Mouse (Mus musculus): Measurements from ENCODE around the gene Cxcl16. TPM values are rescaled to one million over a fixed set of nuclear protein-coding genes. Genes with fewer than 3 reads are reported as not detected.
A peak's percentile ranks its signal among the peaks of the same experiment; 100 is the strongest.

Gene Cxcl16
- polyA plus RNA-seq, 1 experiment from 2014 or later: 0.40 TPM

GRCm38 (mm10) chr11:70446756-70447155 is 13.0 kb downstream of the Cxcl16 start:
- peaks cover 5% of the 10 kb centered on the region for H3K36me3 ChIP-seq (replicated peaks)
- peaks cover 10% of the 10 kb centered on the region for H3K4me1 ChIP-seq
- H3K27ac ChIP-seq: no peak overlapping the region
- H3K4me3 ChIP-seq: no peak overlapping the region
- no peaks in the 10 kb centered on the region for H3K9me3 ChIP-seq
- WGBS: 49% methylated on average over 3 of the region's 3 CpGs
- H3K27me3 ChIP-seq (ENCODE audit: poor library complexity, severe bottlenecking): no peaks in the 10 kb centered on the region
- no peak for DNase-seq (ENCODE audit: extremely low spot score, low spot score)

- H3K27ac ChIP-seq: no peak overlapping the region
- WGBS: 83% methylated on average over 6 of the region's 6 CpGs
- H3K27me3 ChIP-seq (ENCODE audit: poor library complexity, severe bottlenecking): no peaks in the 10 kb centered on the region
- H3K9me3 ChIP-seq: no peaks in the 10 kb centered on the region
- DNase-seq (ENCODE audit: extremely low spot score, low spot score): no peak
- H3K4me1 ChIP-seq: 0 out of 2 replicates have a peak, but pooled peaks cover 3% of the 10 kb centered on the region
- H3K4me3 ChIP-seq: no peak overlapping the region
- peaks cover 26% of the 10 kb centered on the region for H3K36me3 ChIP-seq (replicated peaks)
These were observed 15.1 kb downstream of the Cxcl16 start for GRCm38 (mm10) chr11:70444667-70445066.

GRCm38 (mm10) chr11:70443964-70444363 is 15.8 kb downstream of the Cxcl16 start:
- Histone ChIP-seq H3K9me3 (no peaks in the 10 kb centered on the region), H3K27me3 (ENCODE audit: poor library complexity, severe bottlenecking) (no peaks in the 10 kb centered on the region), H3K36me3 (replicated peaks) (peaks cover 33% of the 10 kb centered on the region), H3K4me3 (no peak overlapping the region), H3K4me1 (0 out of 2 replicates have a peak, but pooled peaks cover 3% of the 10 kb centered on the region), H3K27ac (no peak overlapping the region)
- WGBS: 86% methylated on average over 3 of the region's 3 CpGs
- no peak for DNase-seq (ENCODE audit: extremely low spot score, low spot score)

- H3K27ac ChIP-seq: no peak overlapping the region
- WGBS: 94% methylated on average over 7 of the region's 7 CpGs
- H3K36me3 ChIP-seq (replicated peaks): peaks cover 54% of the 10 kb centered on the region
These were observed 17.9 kb downstream of the Cxcl16 start for GRCm38 (mm10) chr11:70441882-70442281.

GRCm38 (mm10) chr11:70440637-70441036 is 19.1 kb downstream of the Cxcl16 start:
- Histone ChIP-seq H3K27me3 (ENCODE audit: poor library complexity, severe bottlenecking) (no peaks in the 10 kb centered on the region), H3K4me3 (no peak overlapping the region), H3K4me1 (peaks cover under 1% of the 10 kb centered on the region; the same call in 1 of the 2 replicates), H3K9me3 (no peaks in the 10 kb centered on the region), H3K36me3 (replicated peaks) (peaks cover 66% of the 10 kb centered on the region), H3K27ac (no peak overlapping the region)
- WGBS: 91% methylated on average over 4 of the region's 4 CpGs
- no peak for DNase-seq (ENCODE audit: extremely low spot score, low spot score)

More at GRCm38 (mm10) chr11:70441882-70442281, 17.9 kb downstream of the Cxcl16 start:
- H3K4me3 ChIP-seq: no peak overlapping the region
- no peak for DNase-seq (ENCODE audit: extremely low spot score, low spot score)
- no peaks in the 10 kb centered on the region for H3K27me3 ChIP-seq (ENCODE audit: poor library complexity, severe bottlenecking)
- 0 out of 2 replicates have a peak, but pooled peaks cover 3% of the 10 kb centered on the region for H3K4me1 ChIP-seq
- H3K9me3 ChIP-seq: no peaks in the 10 kb centered on the region

- Histone ChIP-seq H3K27me3 (ENCODE audit: poor library complexity, severe bottlenecking) (no peaks in the 10 kb centered on the region), H3K9me3 (no peaks in the 10 kb centered on the region), H3K36me3 (replicated peaks) (peaks cover 69% of the 10 kb centered on the region), H3K4me1 (peaks cover 18% of the 10 kb centered on the region), H3K27ac (no peak overlapping the region), H3K4me3 (no peak overlapping the region)
- WGBS: 90% methylated on average over 7 of the region's 7 CpGs
- no peak for DNase-seq (ENCODE audit: extremely low spot score, low spot score)
These were observed 20.9 kb downstream of the Cxcl16 start for GRCm38 (mm10) chr11:70438728-70439374.

GRCm38 (mm10) chr11:70437426-70437825 is 22.4 kb downstream of the Cxcl16 start:
- H3K27me3 ChIP-seq (ENCODE audit: poor library complexity, severe bottlenecking): no peaks in the 10 kb centered on the region
- peaks cover 32% of the 10 kb centered on the region for H3K4me1 ChIP-seq
- H3K27ac ChIP-seq: no peak overlapping the region
- 86% methylated on average over 6 of the region's 6 CpGs for WGBS
- H3K36me3 ChIP-seq (replicated peaks): peaks cover 69% of the 10 kb centered on the region
- no peak overlapping the region for H3K4me3 ChIP-seq
- no peak for DNase-seq (ENCODE audit: extremely low spot score, low spot score)
- H3K9me3 ChIP-seq: no peaks in the 10 kb centered on the region

GRCm38 (mm10) chr11:70435476-70435875 is 24.3 kb downstream of the Cxcl16 start:
- DNase-seq (ENCODE audit: extremely low spot score, low spot score): no peak
- Histone ChIP-seq H3K4me3 (no peak overlapping the region; the same call in 1 of the 2 replicates), H3K9me3 (no peaks in the 10 kb centered on the region), H3K27me3 (ENCODE audit: poor library complexity, severe bottlenecking) (no peaks in the 10 kb centered on the region), H3K36me3 (replicated peaks) (peaks cover 52% of the 10 kb centered on the region), H3K4me1 (peaks cover 47% of the 10 kb centered on the region), H3K27ac (no peak overlapping the region)
- WGBS: 85% methylated on average over 5 of the region's 5 CpGs

- peak overlapping the region; percentile 92; the same call in 1 of the 2 replicates for H3K27ac ChIP-seq
These were observed 25.8 kb downstream of the Cxcl16 start for GRCm38 (mm10) chr11:70433951-70434350.

GRCm38 (mm10) chr11:70433569-70433943 is 26.2 kb downstream of the Cxcl16 start:
- Histone ChIP-seq H3K4me3 (peak overlapping the region; percentile 77), H3K36me3 (replicated peaks) (peaks cover 32% of the 10 kb centered on the region)
- 69% methylated on average over 1 of the region's 1 CpGs for WGBS

More at GRCm38 (mm10) chr11:70433951-70434350, 25.8 kb downstream of the Cxcl16 start:
- H3K9me3 ChIP-seq: no peaks in the 10 kb centered on the region
- 92% methylated on average over 3 of the region's 3 CpGs for WGBS
- peaks cover 36% of the 10 kb centered on the region for H3K36me3 ChIP-seq (replicated peaks)
- H3K27me3 ChIP-seq (ENCODE audit: poor library complexity, severe bottlenecking): no peaks in the 10 kb centered on the region
- peaks cover 47% of the 10 kb centered on the region for H3K4me1 ChIP-seq
- H3K4me3 ChIP-seq: peak overlapping the region; percentile 77
- DNase-seq (ENCODE audit: extremely low spot score, low spot score): no peak

GRCm38 (mm10) chr11:70432895-70433568 is 26.8 kb downstream of the Cxcl16 start:
- peaks cover 27% of the 10 kb centered on the region for H3K36me3 ChIP-seq (replicated peaks)
- peak overlapping the region; percentile 77 for H3K4me3 ChIP-seq
- peak overlapping the region; percentile 92 for H3K27ac ChIP-seq
- no peaks in the 10 kb centered on the region for H3K27me3 ChIP-seq (ENCODE audit: poor library complexity, severe bottlenecking)
- H3K4me1 ChIP-seq: peaks cover 47% of the 10 kb centered on the region
- no peak for DNase-seq (ENCODE audit: extremely low spot score, low spot score)
- WGBS: 9% methylated on average over 15 of the region's 15 CpGs
- no peaks in the 10 kb centered on the region for H3K9me3 ChIP-seq

More at GRCm38 (mm10) chr11:70433569-70433943, 26.2 kb downstream of the Cxcl16 start:
- H3K4me1 ChIP-seq: peaks cover 47% of the 10 kb centered on the region
- DNase-seq (ENCODE audit: extremely low spot score, low spot score): no peak
- H3K9me3 ChIP-seq: no peaks in the 10 kb centered on the region
- no peaks in the 10 kb centered on the region for H3K27me3 ChIP-seq (ENCODE audit: poor library complexity, severe bottlenecking)
- peak overlapping the region; percentile 92 for H3K27ac ChIP-seq

- Histone ChIP-seq H3K4me1 (peaks cover 47% of the 10 kb centered on the region), H3K27ac (peak within 1 kb of the TSS; percentile 92), H3K27me3 (ENCODE audit: poor library complexity, severe bottlenecking) (no peaks in the 10 kb centered on the region), H3K9me3 (no peaks in the 10 kb centered on the region), H3K36me3 (replicated peaks) (peaks cover 20% of the 10 kb centered on the region), H3K4me3 (peak within 1 kb of the TSS; percentile 77)
- DNase-seq (ENCODE audit: extremely low spot score, low spot score): peak; percentile 98
- under 1% methylated on average over 75 of the region's 75 CpGs for WGBS
These were observed 27.5 kb downstream of the Cxcl16 start, which contains the start of gene Arrb2 for GRCm38 (mm10) chr11:70432048-70432894. TSS of gene Arrb2 (plus strand) at chr11:70432635.
